Mouse (Mus musculus) ovary, postnatal 14 days (tissue): ENCODE measurements around the gene AC129217.1.
"Not testable (repeated sequence)": the region's sequence is repeated elsewhere in the genome, so short reads cannot be mapped to it uniquely, and the experiment has no call there.

Source experiments
- DNase-seq: peaks from one replicate; pipeline ENCODE4 v3.0.0; 2022; ENCODE audit warnings: low spot score

The AC129217.1 gene

DNA sequence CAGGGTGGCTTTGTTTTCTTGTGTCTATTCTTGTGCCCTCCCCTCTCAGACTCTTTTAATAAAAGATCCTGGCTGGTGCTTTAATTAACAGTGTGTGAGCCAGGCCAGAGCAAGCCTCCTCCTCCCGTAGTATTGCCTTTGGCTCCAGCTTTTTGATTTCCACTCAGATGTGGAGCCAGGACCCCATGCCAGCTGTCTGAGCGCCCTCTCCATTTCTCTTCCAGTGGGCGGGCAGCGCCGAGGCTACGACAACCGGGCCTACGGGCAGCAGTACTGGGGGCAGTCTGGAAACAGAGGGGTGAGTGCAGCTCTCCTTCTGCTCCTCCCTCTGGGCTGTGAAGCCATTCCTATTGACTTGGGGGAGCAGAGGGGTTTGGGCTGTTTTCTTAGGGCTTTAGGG, 1.1 kb downstream of the AC129217.1 start:
- no peak for DNase-seq

DNA sequence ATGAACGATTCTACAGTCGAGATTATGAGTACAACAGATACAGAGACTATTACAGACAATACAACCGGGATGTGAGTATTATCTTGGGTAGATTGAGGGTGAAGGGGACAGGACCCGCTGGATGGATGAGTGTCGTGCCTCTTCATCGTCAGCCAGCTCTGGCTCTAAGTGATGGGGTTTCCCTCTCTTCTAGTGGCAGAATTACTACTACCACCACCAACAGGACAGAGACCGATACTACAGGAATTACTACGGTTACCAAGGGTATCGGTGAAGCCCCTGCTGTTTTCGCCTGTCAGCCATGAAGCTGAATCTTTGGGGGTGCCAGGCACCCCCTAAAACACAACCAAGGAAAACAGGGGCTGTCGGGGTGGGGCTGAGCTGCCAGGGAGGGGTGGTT, 1.7 kb downstream of the AC129217.1 start:
- no peak for DNase-seq

DNA sequence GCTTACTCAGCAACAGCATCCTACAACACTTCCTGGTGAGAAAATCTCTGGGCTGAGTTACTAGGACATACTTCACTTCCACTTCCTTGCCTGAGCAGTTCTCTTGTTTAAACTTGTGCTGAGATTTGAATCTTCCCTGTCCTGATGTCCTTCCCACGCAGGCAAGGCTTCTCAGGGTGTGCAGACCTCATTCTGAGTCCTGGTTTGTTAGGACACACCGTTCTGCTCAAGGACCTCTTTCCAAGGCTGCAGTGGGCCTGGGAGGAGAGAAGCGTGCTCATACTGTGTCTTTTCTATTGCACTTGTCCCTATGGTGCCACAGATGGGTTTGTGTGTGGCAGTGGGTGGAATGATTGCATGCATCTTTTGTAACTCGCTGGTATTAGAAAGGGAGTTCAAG, 3.4 kb downstream of the AC129217.1 start:
- DNase-seq, result no peak

DNA sequence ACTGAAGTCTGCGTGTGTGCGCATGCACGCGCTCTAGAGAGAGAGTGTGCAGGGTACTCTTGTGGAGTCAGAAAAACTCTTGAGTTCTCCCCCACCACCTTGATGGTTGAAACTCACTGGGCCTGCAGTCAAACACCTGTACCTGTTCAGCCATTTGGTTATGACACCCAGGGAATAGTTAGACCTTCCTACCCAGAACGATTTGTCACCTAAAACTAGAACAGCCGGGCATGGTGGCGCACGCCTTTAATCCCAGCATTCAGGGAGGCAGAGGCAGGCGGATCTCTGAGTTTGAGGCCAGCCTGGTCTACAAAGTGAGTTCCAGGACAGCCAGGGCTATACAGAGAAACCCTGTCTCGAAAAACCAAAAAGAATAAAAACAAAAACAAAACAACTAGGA, 6.8 kb downstream of the AC129217.1 start:
- not testable (repeated sequence) for DNase-seq

DNA sequence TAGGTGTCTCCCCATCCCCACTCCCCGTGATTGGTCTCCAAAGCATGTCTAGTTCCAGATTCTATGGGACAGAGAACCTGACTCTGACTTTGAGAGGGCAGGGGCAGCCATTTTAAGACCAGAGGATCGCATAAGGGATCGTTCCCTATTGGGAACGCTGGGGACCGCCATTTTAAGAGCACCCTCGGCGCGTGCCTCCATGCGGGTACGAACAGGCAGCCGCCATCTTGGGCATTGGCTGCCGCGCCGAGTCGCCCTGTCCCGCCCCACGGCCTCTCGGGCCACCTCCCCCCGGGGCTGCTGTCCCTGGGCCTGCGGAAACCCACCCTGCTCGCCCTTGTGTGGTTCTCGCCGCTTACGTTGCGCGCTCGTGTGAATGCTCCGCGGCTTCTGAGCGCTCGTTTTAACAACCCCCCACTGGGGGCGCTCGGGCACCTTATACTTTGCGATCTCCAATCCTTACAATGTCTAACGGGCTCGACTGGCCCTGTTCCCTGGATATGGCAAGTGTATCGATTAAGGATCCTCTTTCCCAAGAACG, 7.7 kb downstream of the AC129217.1 start, which contains the start of gene Bscl2:
Gene Bscl2, plus strand, starts transcription at position 217 of the 541 bp plus-strand sequence.
- peak; percentile 66 for DNase-seq

DNA sequence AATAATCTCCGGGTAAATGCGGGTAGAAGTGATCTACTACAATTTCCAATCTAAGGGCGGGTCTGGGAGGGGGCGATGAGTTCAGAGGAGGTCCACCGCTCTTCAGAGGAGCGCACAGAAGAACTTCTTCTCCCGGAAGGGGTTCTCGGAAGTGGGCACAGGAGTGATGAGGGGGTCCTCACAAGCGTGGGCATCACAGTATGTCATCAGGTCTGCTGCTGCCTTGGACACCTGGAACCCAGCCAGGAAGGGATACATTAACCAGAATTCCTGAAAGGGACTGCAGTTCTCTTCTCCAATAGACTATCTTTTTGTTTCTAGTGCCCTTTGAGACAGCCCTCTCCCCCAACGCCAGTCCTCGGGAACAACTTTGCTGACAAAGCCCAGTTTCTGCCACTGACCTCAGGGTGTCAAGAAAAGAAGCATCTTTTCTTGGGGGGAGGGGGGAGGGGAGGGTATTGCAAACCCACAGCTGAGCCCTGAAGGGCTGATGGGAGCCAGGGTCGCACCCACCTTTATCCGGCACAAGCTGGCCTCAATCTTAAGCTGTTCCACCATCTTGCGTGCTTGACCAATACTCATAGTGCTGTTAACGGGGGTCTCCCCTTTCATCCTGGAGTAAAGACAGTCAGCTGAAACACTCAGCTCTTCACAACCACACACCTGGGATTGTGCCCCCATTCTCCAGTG, 8.6 kb downstream of the AC129217.1 start:
- peak; percentile 44 for DNase-seq

DNA sequence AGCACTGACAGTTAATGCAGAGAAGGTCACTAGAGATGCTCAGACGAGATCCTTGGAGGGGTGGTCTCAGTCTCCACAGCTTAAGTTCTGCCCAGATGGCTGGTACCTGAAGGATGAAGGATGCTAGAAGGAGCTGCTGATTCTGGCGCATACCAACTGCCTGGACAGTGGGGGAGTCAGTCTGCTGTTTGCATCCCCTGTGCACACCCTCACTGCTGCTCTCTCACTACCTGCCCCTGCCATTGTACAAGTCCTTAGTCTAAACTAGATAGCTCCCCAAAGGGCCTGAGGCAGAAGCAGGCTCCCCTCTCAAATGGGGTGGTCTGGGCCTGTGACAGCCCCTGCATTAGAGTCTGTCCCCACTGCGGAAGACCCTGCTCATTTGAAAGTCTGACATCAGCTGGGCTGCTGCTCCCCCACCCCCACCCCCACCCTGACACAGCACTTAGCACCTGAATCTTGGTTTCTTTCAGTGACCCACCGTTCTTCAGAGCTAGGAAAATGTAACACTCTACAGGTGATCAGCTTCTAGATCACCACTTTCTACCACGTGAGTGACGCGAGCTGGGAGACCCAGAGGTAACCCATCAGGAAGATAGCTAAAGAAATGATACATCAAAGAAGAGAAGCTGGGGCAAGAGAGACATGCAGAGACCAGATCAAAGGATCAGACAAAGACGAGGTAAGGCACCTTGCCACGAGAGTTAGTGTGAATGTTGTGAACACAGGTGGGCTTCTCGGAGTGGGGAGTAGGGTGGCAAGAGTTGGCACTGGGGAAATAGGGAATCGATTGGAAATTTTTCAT, 9.7 kb downstream of the AC129217.1 start, which contains the start of gene Gng3:
Gene Gng3, minus strand, starts transcription at position 92 of the 805 bp plus-strand sequence.
- DNase-seq, result no peak

DNA sequence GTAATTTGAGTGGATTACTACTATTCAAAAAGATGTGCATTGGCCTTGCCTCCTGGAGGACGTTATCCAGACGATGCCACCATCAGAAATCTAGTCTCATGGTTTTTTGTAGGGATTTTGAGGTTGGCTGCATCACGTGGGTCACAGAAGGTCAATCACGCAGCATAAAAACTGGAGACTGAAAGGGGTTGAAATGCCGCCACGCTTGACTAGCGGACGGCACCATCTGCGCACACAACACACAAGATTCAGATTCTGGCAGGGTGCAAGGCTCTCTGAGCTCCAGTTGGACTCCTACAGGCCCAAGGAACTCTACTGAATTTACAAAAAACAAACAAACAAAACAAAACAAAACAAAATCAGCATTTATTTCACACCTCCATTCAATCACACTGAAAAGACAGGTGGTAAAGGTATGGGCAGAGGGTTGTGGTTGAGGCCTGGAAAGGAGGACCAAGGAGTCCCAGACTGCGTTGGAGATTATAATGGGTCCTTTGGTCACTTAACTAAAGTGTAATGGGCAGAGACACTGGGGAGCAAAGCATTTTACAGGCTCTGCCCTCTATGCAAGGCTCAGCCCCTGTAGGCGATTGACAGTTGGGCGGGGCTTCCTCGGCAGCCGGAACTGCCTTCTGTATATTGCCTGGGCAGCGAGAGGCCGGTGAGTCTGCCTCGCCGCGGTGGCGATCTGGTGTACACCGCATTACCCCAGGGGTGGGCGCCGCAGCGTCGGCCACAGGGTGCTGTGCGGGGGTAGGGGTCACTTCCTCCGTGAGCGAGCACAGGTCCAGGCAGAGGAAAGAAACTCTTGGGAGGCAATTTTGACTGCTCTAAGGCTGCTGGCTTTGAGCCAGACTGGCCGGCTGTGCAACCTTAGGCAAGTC, 10.6 kb downstream of the AC129217.1 start:
- DNase-seq, result no peak

DNA sequence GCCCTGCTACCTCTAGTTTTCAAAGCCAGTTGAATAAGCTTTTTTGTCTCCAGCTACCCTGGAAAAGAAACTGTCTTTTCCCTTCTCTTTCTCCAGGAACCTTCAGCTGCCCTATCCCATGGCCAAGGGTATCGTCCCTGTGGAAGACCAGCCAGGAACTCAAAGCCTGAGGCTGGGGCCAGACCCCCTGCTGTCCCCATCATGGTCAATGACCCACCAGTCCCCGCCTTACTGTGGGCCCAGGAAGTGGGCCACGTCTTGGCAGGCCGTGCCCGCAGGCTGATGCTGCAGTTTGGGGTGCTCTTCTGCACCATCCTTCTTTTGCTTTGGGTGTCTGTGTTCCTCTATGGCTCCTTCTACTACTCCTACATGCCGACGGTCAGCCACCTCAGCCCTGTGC, 11.4 kb downstream of the AC129217.1 start:
- DNase-seq, result no peak

DNA sequence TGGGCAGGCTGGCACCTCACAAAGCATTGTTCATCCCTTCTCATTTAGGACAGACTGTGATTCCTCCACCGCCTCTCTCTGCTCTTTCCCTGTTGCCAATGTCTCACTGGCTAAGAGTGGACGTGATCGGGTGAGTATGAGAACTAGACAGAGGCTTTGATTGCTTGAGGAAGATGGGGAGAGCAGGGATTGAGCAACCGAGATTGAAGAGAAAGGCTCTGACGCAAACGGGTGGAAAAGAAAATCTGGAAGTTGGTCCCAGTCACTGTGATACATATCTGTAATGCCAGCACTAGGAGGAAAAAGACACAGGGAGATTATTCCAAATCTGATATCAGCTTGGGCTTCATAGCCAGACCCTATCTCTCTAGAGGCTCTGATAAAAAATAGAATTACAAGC, 13.4 kb downstream of the AC129217.1 start:
- no peak for DNase-seq

DNA sequence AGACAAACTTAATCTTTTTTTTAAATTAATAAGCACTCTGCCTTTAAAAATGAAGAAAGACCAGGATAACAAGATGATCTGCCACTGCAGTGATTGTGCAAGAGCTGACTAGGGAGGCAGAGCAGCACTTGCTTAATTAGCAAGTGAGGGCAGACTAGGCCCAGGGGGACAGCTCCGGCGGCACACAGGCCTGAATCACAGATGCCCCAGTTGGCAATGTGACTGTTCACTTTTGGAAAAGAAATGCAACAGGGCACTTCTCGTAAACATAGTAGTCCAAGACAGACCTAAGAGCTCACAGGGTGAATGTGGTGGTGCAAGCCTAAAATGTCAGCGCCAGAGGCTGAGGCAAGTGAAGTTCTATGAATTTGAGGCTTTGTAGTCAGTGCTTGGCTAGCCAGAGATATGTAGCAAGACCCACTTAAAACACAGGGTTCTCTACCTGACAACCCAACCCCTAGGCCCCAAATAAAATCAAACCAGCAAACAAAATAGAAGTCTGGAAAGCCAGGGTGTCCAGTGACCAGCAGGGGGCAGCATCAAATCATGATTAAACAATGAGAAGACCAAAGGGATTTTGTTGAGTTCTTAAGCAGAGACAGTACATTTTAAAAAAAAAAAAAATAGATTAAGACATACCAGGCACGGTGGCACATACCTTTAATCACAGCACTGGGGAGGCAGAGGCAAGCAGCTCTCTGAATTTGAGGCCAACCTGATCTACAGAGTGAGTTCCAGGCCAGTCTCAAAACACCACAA, 15.0 kb downstream of the AC129217.1 start:
- peak; percentile 80 for DNase-seq

DNA sequence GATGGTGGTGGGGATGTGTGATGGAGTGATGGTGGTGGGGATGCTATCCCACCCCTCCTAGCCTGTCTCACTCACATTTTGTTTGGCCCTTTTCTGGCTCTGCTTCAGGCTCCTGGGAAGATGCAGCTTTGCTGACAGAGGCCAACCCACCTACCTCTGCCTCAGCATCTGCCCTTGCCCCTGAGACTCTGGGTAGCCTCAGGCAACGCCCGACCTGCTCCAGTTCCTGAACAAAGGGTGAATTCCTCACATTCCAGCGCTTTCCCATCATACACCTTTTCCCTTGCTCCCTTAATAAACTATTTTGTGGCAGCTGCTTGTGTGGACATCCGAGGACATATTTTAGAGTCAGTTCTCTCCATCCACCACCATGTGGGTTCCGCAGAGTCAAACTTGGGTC, 18.8 kb downstream of the AC129217.1 start:
- DNase-seq, result no peak

DNA sequence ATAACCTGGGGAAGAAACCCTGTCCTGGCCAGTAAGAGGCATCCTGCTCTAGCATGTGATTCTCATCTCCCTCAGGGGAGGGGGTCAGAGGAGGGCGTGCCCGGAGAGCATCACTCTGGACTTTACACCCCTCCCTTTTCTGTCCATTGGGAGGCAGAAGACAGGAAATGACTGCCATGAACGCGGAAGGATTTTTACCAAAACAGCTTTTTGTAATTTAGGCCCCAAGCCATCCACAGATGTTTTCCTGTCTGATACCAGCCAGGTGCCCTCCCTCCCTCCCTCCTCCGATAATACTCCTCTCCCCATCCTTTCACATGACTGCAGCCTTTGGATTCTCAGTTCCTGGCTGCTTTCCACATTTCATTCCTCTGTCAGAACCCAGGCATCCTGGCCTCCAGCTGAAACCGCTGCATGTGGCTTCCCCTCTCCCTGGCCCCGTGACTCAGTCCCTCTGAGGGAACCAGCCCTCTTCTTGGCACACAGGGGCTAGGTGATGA, 20.9 kb downstream of the AC129217.1 start, which contains the start of gene Lrrn4cl:
Gene Lrrn4cl, plus strand, starts transcription at position 367 of the 500 bp plus-strand sequence.
- peak; percentile 39 for DNase-seq

DNA sequence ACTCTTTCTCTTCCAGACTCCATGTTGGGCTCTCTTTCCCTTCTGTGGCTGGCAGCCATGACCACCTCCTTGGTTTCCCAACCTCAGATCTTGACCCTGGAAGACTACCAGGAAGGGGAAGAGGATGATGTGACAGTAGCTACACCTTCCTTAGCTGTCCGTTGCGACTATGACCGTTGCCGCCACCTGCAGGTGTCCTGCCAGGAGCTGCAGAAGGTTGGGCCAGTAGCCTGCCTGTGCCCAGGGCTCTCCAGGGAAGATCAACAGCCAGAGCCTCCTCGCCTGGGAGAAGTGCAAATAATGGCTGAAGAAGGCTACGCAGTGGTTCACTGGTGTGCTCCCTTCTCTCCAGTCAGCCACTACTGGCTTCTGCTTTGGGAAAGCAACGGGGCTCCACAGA, 22.1 kb downstream of the AC129217.1 start:
- no peak for DNase-seq

DNA sequence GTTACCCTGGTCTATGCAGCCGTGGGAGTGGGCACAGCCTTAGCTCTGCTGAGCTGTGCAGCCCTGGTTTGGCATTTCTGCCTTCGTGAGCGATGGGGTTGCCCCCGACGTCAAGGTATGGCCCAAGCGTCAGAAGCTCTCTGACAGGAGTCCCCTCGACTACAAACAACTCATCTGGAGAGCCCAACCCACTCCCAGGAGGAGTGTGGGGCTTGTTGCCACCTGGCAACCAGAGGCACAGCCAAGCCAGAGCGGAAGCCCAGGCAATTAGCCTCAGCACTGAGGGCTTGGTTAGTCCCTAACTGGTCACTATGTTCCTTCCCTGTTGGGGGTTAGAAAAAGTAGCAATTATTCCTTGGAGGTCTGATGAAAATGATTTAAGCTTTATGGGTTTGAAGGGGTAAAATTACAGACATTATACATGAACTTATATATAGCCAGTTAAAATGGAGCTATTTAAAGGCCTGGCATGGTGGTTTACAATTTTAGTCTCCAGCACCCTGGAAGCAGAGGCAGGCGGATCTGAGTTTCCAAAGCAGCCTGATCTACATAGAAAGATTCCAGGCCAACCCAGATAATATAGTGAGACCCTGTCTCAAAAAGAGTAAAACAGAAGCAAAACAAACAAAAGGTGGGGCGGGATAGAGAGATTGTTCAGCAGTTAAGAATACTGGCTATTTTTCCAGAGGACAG, 22.8 kb downstream of the AC129217.1 start:
- DNase-seq, result no peak

DNA sequence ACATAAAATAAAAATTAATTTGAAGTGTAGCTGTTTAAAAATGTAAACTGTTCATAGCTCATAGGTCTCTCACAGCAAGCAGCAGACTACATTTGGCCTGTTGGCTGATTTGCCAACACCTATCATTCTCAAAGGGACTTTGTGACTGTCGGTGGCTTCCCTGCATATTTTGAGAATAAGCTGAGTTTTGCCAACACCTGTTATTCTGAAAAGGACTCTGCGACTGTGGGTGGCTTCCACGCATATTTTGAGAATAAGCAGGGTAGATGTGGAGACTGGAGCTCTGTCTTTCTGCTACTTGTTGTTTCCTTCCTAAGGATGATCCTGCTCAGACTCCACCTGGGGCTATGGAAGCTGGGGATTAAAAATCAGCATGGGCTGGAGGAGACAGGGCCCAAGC, 23.5 kb downstream of the AC129217.1 start:
- DNase-seq, result no peak

DNA sequence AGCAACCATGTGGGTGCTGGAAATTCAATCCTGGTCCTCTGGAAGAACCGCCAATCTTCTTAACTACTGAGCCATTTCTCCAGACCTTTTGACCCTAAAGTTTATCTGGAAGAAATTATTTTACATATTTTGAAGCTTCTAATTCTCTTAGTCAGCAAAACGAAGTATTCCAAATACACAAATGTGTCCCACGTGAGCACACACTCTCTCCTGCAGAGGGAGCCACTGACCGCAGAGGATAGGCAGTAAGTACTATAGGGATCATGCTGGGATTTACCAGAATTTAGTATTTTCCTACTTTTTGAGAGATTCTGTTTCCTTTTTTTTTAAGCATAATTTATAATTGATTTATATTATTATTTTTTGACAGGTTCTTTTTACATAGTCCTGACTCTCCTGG, 28.1 kb downstream of the AC129217.1 start:
- DNase-seq, result no peak

DNA sequence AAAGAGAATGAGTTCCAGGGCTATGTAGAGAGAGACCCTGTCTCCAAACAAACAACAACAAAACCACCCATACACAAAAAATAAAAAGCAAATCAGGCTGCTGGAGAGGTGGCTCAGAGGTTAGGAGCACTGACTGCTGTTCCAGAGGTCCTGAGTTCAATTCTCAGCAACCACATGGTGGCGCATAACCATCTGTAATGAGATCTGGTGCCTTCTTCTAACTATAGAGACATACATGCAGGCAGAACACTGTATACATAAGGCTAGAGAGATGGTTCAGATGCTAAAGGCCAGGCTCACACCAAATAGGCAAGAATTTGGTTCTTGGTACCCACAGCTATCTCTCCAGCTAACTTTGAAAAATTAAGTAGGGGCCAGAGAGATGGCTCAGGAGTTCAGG, 29.4 kb downstream of the AC129217.1 start:
- no peak for DNase-seq

DNA sequence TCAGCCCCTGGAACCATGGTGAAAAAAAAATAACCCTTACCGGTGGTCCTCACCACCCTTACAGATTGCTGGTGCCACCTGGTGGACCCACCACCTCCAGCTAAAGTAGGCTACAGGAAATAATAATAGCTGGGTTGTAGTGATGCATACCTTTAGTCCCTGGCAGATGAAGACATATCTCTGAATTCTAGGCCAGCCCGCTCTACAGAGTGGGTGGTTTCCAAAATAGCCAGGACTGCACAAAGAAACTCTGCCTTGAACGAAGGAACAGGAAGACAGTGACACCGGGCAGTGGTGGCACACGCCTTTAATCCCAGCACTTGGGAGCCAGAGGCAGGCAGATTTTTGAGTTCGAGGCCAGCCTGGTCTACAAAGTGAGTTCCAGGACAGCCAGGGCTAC, 34.7 kb downstream of the AC129217.1 start:
- no peak for DNase-seq

DNA sequence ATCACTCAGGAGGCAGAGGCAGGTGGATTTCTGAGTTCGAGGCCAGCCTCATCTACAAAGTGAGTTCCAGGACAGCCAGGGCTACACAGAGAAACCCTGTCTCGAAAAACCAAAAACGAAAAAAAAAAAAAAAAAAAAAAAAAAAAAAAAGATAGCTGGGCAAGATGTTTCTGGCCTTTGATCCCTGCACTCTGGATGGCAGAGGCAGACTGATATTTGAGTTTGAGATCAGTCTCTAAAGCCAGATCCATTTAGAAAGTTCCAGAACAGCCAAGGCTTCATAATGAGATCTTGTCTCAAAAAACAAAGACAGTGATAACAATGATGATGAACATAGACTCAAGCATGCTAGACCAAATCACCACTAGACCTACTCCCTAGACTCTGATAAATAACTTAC, 40.8 kb downstream of the AC129217.1 start:
- not testable (repeated sequence) for DNase-seq
